Mouse (Mus musculus): ENCODE results near the gene Gm49333.
A peak's percentile ranks its signal among the peaks of the same experiment; 100 is the strongest.

Gm49333 gene

GRCm38 (mm10) chr16:20691617-20692016 lies 80.2 kb downstream of the Gm49333 start:
- no peak for DNase-seq

DNA sequence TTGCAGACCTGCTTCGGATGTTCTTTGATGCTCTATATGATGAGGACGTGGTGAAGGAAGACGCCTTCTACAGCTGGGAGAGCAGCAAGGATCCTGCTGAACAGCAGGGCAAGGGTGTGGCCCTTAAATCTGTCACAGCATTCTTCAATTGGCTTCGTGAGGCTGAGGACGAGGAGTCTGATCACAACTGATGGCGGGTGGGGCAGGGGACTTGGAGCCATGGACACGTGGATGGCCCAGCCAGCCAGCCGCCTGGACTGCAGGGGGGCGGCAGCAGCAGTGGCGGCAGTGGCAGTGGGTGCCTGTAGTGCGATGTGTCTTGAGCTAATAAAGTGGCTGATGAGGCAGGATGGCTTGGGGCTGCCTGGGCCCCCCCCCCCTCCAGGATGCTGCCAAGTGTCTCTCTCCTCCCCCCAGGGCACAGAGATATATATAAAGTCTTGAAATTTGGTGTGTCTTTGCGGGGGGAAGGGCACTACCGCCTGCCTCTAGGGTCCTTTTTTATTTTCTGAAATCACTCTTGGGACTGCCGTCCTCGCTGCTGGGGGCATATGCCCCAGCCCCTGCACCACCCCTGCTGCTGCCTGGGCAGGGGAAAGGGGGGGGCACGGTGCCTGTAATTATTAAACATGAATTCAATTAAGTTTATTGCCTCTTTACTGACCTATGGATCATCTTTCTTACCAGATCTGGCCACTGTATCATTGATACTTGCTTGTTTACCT lies 81.0 kb downstream of the Gm49333 start:
- DNase-seq = peak in 1 of 2 experiments; percentile 44

DNA sequence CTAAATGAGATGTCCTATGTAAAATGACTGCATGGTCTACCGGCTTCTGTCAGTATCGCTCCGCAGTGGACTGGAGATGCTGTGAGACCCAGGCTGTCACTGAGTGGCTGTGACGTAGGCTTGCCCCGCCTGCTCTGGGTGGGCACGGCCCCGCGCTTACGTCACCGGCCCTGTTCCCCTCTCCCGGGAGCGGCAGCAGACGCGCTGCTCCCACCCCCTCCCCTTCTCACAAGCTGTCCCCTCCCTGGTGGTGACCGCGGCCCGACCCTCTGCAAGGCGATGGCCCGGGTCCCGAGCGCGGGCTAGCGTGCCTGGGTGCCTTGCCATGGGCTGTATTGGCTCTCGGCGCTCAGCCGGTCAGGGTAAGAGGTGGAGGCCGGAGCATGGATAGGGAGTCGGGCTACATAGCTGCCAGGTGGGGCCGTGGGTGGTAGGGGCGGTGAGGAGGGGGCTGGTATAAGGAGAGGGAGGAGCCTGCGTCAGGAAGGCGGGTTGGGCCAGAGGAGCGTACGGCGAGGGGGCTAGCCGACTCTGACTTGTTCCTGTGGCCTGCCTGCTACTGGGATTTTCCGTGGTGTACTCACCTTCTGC lies 81.8 kb downstream of the Gm49333 start, which contains the start of gene Fam131a:
Fam131a (plus strand) TSS at position 131 of the 591 bp plus-strand sequence.
- DNase-seq = peak; percentile 95 to 99

- peak; percentile 78 to 86 for DNase-seq
Observed at GRCm38 (mm10) chr16:20694781-20695180, 83.4 kb downstream of the Gm49333 start.
